Mouse (Mus musculus): Measurements from ENCODE around the gene Ttc26.

DNA sequence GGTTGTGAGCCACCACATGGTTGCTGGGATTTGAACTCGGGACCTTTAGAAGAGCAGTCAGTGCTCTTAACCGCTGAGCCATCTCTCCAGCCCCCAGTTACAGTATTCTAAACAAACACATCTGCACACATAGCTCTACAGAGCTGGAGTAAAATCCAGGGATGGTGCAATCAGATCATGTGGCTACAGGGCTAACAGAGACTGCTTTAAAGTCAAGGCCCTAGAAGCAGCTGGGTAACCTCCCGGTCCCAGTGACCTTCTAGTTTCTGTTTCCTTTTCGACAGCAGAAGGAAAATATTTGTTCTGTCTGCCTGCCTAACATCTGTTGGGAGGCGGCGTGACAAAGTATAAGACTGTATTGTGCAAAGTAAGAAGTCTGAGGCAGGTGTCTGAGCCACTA is 43.3 kb upstream of the Ttc26 start:
- TF ChIP-seq GATA1 (IDR thresholded peaks at IDR 0.05; ENCODE audit: low read length) (no peak), TAL1 (IDR thresholded peaks at IDR 0.05; ENCODE audit: low read length) (no peak)

Data from erythroblast, embryonic 14.5 days (primary cell).